Mouse (Mus musculus) midbrain, embryonic 15.5 days (tissue): ENCODE data around the gene Clstn2. TPM values are rescaled to one million over a fixed set of nuclear protein-coding genes. Genes with fewer than 3 reads are reported as not detected.

Experiments
- ATAC-seq: fragments of 200-750 bp; cut with Nextera tagmentation; replicated peaks from 2 replicates; pipeline ENCODE4 v1.8.0; 2017; ENCODE audit warnings: moderate TSS enrichment
- H3K27ac ChIP-seq: fragments of 300-500 bp; sonication (generic); 2 replicates; pipeline ENCODE4 v1.5.1; 2015; ENCODE audit warnings: mild to moderate bottlenecking, inconsistent platforms
- H3K27me3 ChIP-seq: fragments of 300-500 bp; sonication (generic); replicated peaks from 2 replicates; pipeline ENCODE4 v1.6.1; 2015; ENCODE audit warnings: inconsistent platforms
- H3K36me3 ChIP-seq: fragments of 300-500 bp; sonication (generic); replicated peaks from 2 replicates; pipeline ENCODE4 v1.6.1; 2015; ENCODE audit warnings: inconsistent platforms
- H3K4me1 ChIP-seq: fragments of 300-500 bp; sonication (generic); 2 replicates; pipeline ENCODE4 v1.6.1; 2015; ENCODE audit warnings: inconsistent platforms
- H3K4me2 ChIP-seq: fragments of 300-500 bp; sonication (generic); 2 replicates; pipeline ENCODE4 v1.6.1; 2015; ENCODE audit warnings: inconsistent platforms, mild to moderate bottlenecking, moderate library complexity
- H3K4me3 ChIP-seq: fragments of 300-500 bp; sonication (generic); 2 replicates; pipeline ENCODE4 v1.5.1; 2015; ENCODE audit warnings: mild to moderate bottlenecking, inconsistent platforms
- H3K9ac ChIP-seq: fragments of 300-500 bp; sonication (generic); 2 replicates; pipeline ENCODE4 v1.6.1; 2015; ENCODE audit warnings: mild to moderate bottlenecking, inconsistent platforms
- H3K9me3 ChIP-seq: fragments of 300-500 bp; sonication (generic); 2 replicates; pipeline ENCODE4 v1.6.1; 2016; ENCODE audit warnings: inconsistent platforms
- WGBS: fragments of 180-500 bp; shearing (Covaris S2); methylation state at CpG from one replicate; pipeline ENCODE4 v1.1.7; 2015; ENCODE audit warnings: mixed read lengths; 5-methylcytosine and 5-hydroxymethylcytosine counted together
- polyA plus RNA-seq: library from polyadenylated mRNA; unstranded; fragments of >200 nt; fragmentation: Nextera tagmentation; extraction: Ambion mirVana; gene quantifications from 2 replicates; pipeline ENCODE4 v1.2.1, GENCODE M21; 2015

Clstn2 gene
- polyA plus RNA-seq, 1 experiment from 2014 or later = 10.9 TPM

DNA sequence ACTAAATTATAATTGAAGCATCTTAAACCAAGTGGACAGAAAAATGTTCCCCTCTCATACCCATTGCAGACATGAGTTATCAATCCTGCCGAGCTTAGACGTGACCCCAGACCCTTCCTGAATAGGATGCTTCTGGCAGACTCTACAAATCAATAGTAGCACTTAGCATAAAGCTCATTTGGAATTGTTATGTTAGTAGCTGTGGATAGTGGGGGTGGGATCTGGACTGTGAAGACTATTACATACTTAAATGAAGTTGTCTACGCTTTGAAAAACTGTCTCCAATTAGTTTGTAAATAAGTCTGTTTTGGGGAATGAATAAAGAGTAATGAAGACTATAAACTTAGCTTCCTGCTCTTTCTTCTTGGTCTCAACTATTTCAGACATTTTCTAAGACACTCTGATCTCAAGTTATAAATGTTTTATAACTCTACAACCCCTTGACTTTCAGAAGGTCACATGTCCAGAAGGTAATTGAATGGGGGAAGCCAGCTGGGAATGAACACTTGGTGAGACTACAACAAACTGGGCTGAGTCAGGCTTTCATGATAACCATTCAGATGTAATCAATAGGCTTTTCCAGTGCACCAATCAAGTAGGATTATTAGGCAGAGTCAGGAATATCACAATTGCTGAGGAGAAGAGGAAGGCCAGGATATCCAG, 216.7 kb downstream of the Clstn2 start:
- no peak overlapping the region for H3K9ac ChIP-seq
- H3K4me2 ChIP-seq = no peak overlapping the region
- no peaks in the 10 kb centered on the region for H3K27me3 ChIP-seq
- no peaks in the 10 kb centered on the region for H3K9me3 ChIP-seq
- no peak overlapping the region for H3K4me3 ChIP-seq
- ATAC-seq = no peak
- no peaks in the 10 kb centered on the region for H3K4me1 ChIP-seq
- 71% methylated on average over 3 of the region's 3 CpGs for WGBS
- H3K36me3 ChIP-seq = no peaks in the 10 kb centered on the region
- no peak overlapping the region for H3K27ac ChIP-seq

DNA sequence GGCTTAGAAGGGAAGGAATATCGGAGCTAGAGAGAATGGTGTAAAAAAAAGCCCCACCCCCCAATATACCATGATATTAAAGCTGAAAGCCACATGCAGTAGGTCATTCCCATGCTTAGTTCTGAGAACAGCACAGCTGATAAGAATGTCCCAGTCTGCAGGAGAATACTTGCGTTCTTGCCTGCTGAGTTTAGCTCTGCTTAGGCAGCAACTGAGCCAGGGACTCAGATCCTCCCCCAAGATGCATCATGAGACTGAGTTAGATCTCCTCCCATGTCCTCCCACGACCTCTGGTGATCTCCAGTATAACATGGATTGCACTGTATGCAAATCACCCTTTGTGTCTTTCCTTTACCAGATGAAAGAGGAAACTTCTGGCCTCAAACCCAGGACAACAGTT, 219.8 kb downstream of the Clstn2 start:
- Histone ChIP-seq H3K9me3 (no peaks in the 10 kb centered on the region), H3K36me3 (no peaks in the 10 kb centered on the region), H3K4me3 (no peak overlapping the region), H3K4me1 (no peaks in the 10 kb centered on the region), H3K27ac (no peak overlapping the region), H3K4me2 (no peak overlapping the region), H3K27me3 (no peaks in the 10 kb centered on the region), H3K9ac (no peak overlapping the region)
- ATAC-seq = no peak
- 51% methylated on average over 3 of the region's 3 CpGs for WGBS

DNA sequence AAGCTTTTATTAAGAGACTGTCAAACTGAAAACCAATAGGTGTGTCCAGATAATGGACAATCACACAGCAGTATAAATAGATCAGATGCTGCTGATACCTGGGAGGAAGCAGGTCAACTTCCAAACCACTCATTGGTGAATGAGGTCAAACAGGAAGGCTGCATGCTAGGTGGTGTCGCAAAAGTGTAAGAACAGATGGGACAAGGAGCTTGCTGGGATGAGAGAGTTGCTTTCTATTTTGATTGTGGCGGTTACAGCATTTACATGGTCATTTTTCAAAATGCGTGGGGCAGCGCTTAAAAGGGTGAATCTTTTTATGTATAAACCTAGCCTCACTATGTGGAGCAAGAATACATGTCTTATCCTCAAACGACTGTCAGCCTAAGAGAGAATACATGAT, 225.9 kb downstream of the Clstn2 start:
- Histone ChIP-seq H3K9ac (no peak overlapping the region), H3K9me3 (no peaks in the 10 kb centered on the region), H3K36me3 (no peaks in the 10 kb centered on the region), H3K27ac (no peak overlapping the region), H3K4me1 (no peaks in the 10 kb centered on the region), H3K4me2 (no peak overlapping the region), H3K27me3 (no peaks in the 10 kb centered on the region), H3K4me3 (no peak overlapping the region)
- no peak for ATAC-seq
- 87% methylated on average over 5 of the region's 5 CpGs for WGBS

DNA sequence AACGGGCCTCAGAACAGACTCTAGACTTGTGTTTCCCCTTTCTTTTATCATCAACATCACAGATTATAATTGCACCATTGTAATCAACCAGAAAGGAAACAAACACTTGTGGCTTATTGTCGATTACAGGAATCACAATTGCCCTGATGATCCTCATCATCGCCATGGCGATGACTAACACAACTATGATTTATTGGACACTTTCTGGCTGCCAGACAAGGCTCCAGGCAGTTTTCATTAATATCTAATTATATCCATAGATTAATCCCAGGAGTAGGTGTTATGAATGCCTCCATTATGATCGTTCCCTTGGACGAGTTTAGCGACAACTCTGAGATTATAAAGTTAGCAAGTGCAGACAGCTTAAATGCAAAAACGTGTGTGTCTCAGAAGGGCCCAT, 239.3 kb downstream of the Clstn2 start:
- H3K9me3 ChIP-seq = no peaks in the 10 kb centered on the region
- no peak for ATAC-seq
- WGBS = 60% methylated on average over 8 of the region's 8 CpGs
- no peak overlapping the region for H3K27ac ChIP-seq
- no peak overlapping the region for H3K4me2 ChIP-seq
- H3K27me3 ChIP-seq = no peaks in the 10 kb centered on the region
- H3K36me3 ChIP-seq = no peaks in the 10 kb centered on the region
- no peaks in the 10 kb centered on the region for H3K4me1 ChIP-seq
- H3K9ac ChIP-seq = no peak overlapping the region
- no peak overlapping the region for H3K4me3 ChIP-seq

DNA sequence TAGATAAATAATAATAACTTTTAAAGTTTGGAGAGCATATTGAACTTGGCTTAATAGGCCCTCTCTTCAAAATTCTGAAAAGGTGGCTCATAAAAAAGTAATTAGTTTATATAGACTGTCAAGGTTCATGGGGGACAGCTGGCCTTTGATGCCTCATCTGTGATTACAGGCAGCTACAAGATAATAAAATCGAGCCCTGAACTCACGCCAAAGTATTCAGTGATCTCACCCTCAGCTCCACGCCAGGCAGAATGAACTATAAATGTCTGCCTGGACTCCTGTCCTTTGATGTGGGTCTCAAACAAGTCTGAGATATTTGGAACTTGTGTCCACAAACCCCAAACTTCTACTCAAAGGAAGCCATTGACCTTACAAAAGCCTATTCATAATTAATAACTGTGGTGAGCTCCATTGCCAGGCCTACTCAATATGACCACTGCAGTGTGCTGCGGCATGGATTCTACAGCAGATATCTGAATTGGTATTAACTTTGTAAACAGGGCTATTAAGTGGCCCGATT, 244.8 kb downstream of the Clstn2 start:
- H3K36me3 ChIP-seq = no peaks in the 10 kb centered on the region
- no peaks in the 10 kb centered on the region for H3K9me3 ChIP-seq
- no peak overlapping the region for H3K27ac ChIP-seq
- WGBS = 83% methylated on average over 5 of the region's 5 CpGs
- no peak overlapping the region for H3K4me3 ChIP-seq
- H3K9ac ChIP-seq = no peak overlapping the region
- H3K27me3 ChIP-seq = no peaks in the 10 kb centered on the region
- no peaks in the 10 kb centered on the region for H3K4me1 ChIP-seq
- no peak for ATAC-seq
- no peak overlapping the region for H3K4me2 ChIP-seq

DNA sequence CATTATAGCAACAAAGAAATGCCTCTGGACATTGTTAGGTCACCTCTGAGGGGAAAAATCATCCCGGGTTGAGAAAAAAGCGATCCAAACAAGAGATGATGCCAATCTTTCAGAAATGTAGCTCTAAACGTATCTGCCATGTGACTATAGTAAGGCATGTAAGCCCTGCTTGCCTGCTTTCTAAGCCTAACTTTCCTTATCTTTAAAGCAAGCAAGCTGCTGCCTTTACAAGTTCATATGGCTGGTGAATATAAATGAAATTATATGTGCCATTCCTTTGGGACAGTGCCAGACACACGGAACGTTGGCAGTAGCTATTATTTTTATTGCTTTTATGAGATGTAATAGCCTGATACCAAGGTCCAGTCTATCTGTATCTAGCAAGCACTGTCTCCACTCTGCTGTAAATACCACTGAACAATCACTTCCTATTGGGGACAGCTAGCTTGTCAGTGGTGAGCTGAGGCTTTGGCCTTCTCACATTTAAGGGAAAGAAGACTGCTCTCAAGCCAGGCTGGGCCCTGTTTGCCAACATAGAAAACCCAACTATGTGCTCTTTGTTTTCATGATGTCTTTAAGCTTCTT, 252.9 kb downstream of the Clstn2 start:
- H3K27me3 ChIP-seq = no peaks in the 10 kb centered on the region
- no peaks in the 10 kb centered on the region for H3K4me1 ChIP-seq
- no peak overlapping the region for H3K9ac ChIP-seq
- no peaks in the 10 kb centered on the region for H3K9me3 ChIP-seq
- H3K27ac ChIP-seq = no peak overlapping the region
- no peaks in the 10 kb centered on the region for H3K36me3 ChIP-seq
- no peak overlapping the region for H3K4me3 ChIP-seq
- WGBS = 77% methylated on average over 5 of the region's 5 CpGs
- no peak for ATAC-seq
- no peak overlapping the region for H3K4me2 ChIP-seq

DNA sequence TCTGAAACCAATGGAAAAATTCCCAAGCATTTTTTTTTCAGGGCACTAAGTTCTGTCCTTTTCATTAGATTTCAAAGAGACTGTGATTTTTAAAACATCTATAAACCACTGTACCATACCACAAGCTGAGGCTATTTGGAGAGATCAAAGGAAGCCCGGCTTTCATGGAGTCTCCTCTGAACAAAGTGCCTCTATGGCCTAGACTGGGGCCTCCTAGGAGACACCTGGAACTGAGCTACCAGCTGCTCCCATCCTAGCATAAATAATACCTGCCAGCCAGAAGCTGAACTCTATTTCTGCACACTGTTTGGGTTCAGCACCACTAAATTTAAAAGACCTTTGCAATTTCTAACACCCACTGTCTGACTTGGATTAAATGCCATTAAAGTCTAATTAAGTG, 257.2 kb downstream of the Clstn2 start:
- 76% methylated on average over 1 of the region's 1 CpGs for WGBS
- Histone ChIP-seq H3K4me3 (no peak overlapping the region), H3K4me2 (no peak overlapping the region), H3K36me3 (no peaks in the 10 kb centered on the region), H3K27me3 (no peaks in the 10 kb centered on the region), H3K9ac (no peak overlapping the region), H3K9me3 (no peaks in the 10 kb centered on the region), H3K4me1 (no peaks in the 10 kb centered on the region), H3K27ac (no peak overlapping the region)
- ATAC-seq = no peak

DNA sequence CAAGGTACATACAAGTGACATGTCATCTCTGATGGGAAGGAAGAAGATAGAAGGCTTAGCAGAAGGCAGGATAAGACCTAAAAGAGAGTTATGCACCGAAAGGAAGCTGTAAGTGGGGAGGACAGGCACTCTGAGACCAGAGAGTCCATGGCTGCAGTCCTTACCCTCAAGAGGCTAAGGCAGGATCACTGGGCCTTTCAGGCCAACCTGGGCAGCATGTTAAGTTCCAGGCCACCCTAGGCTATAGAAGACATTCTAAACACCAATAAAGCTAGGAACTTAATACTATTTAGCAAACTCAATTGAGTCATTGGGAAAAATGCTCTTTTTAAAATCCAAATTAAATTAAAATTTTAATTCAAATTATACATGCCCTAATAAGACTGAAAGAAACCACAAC, 258.0 kb downstream of the Clstn2 start:
- Histone ChIP-seq H3K9ac (no peak overlapping the region), H3K4me2 (no peak overlapping the region), H3K27me3 (no peaks in the 10 kb centered on the region), H3K4me1 (no peaks in the 10 kb centered on the region), H3K4me3 (no peak overlapping the region), H3K27ac (no peak overlapping the region), H3K36me3 (no peaks in the 10 kb centered on the region), H3K9me3 (no peaks in the 10 kb centered on the region)
- 89% methylated on average over 1 of the region's 1 CpGs for WGBS
- ATAC-seq = no peak

DNA sequence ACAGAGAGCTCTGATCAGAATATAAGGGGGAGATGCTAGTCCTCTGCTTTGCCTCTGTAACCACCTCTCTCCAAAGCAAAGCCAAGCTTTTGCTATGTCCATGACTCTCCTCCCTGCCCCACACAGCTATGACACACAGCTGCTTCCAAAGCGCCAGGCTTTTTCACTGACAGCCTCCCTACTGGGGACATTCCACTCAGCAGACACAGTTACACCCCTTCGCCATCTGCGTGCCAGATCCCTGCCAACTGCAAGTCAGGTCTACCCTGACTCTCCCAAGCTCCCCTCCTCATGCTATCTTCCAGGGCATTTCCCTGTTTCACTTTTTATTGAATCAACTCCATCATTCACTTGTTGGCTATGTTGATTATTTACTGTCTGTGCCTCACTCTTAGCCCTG, 259.1 kb downstream of the Clstn2 start:
- Histone ChIP-seq H3K27ac (no peak overlapping the region), H3K36me3 (no peaks in the 10 kb centered on the region), H3K27me3 (no peaks in the 10 kb centered on the region), H3K4me3 (no peak overlapping the region), H3K4me1 (no peaks in the 10 kb centered on the region), H3K9me3 (no peaks in the 10 kb centered on the region), H3K4me2 (no peak overlapping the region), H3K9ac (no peak overlapping the region)
- ATAC-seq = no peak
- WGBS = 81% methylated on average over 3 of the region's 3 CpGs

DNA sequence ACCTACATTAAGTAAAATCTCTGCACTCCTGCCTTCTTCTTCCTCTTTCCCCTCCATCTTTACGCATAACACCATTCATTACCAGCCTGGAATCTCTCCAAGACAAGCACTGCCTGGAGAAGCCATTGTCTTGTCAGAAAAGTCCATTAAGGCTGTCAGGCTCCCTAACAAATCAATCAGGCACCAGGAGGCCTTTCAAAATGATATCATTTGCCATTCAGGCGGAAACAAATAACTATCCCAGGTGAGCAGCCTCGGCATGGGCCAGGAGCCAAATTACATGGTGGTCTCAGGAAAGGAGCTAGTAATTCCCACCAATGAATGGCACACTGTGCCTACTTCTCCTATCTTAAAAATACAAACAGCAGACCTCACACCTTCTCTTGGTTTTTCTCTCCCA, 260.6 kb downstream of the Clstn2 start:
- H3K27ac ChIP-seq = no peak overlapping the region
- H3K4me2 ChIP-seq = no peak overlapping the region
- H3K9me3 ChIP-seq = no peaks in the 10 kb centered on the region
- no peaks in the 10 kb centered on the region for H3K27me3 ChIP-seq
- 48% methylated on average over 3 of the region's 3 CpGs for WGBS
- H3K36me3 ChIP-seq = no peaks in the 10 kb centered on the region
- no peak overlapping the region for H3K9ac ChIP-seq
- H3K4me3 ChIP-seq = no peak overlapping the region
- H3K4me1 ChIP-seq = no peaks in the 10 kb centered on the region
- no peak for ATAC-seq

DNA sequence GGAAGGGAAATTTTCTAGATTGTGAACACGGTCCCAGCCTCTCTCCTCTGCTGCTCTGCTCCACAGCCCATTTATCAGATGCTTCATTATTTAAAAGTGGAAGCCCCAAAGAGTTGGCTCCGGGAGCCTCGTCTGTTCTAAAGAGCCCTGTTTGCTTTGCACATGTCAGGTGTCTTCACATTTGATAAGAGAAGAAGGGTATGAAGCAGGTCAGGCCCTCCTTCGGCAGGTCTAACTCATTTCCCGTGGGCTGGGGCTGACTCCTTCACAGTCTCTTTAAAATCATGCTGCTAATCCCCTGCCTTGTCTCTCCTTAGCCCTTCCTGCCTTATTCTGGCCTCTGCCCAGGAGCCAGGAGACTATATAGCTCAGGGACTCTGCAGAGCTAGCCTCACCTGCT, 263.6 kb downstream of the Clstn2 start:
- no peaks in the 10 kb centered on the region for H3K36me3 ChIP-seq
- no peak overlapping the region for H3K4me2 ChIP-seq
- no peaks in the 10 kb centered on the region for H3K9me3 ChIP-seq
- 65% methylated on average over 5 of the region's 5 CpGs for WGBS
- H3K27ac ChIP-seq = no peak overlapping the region
- H3K4me1 ChIP-seq = no peaks in the 10 kb centered on the region
- no peaks in the 10 kb centered on the region for H3K27me3 ChIP-seq
- no peak overlapping the region for H3K9ac ChIP-seq
- ATAC-seq = no peak
- no peak overlapping the region for H3K4me3 ChIP-seq

DNA sequence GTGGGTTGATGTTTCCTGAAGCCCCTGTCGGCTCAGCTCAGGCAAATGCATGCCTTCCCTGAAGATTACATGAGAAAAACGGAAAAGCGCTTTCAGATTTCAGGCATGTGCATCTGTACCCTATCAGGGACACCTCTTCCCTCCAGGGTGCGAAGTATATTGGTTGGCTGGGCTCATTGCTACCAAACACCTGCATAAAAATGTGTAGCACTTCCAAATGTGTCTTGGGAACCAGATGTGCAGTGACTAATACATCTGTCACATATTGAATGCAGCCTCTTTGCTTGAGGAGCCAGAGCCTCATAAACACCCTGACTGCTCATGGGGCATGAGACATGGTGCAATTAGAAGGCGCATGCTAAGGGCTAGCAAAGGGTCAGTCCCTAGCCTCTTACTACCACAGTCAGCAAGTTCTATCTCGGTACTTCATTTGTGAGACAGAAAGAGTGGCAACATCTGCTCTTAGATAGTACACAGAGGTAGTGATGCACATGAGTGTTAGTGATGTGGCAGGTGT, 267.7 kb downstream of the Clstn2 start:
- Histone ChIP-seq H3K4me1 (no peaks in the 10 kb centered on the region), H3K27me3 (no peaks in the 10 kb centered on the region), H3K4me2 (no peak overlapping the region), H3K36me3 (no peaks in the 10 kb centered on the region), H3K9ac (no peak overlapping the region), H3K4me3 (no peak overlapping the region), H3K9me3 (no peaks in the 10 kb centered on the region), H3K27ac (no peak overlapping the region)
- WGBS = 89% methylated on average over 6 of the region's 6 CpGs
- no peak for ATAC-seq

DNA sequence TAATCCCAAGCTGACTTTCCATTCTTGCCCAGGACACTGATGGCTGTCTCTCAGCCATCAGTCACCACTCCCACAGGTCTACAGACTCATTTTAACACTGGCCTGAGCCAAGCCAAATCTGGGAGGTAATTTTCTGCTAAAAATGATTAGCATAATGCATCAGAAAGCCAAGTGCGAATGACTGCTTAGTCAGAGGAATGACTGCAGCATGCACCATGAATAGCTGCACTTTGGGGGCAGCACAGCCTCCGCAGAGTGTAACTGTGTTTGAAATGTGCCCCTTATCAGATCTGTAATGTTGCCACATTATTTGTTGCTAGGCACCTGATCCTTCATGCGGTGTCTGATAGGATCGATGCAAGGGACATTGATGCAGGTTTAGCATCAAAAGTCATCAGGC, 269.9 kb downstream of the Clstn2 start:
- Histone ChIP-seq H3K9me3 (no peaks in the 10 kb centered on the region), H3K9ac (no peak overlapping the region), H3K4me1 (no peaks in the 10 kb centered on the region), H3K27me3 (no peaks in the 10 kb centered on the region), H3K27ac (no peak overlapping the region), H3K4me2 (no peak overlapping the region), H3K36me3 (no peaks in the 10 kb centered on the region), H3K4me3 (no peak overlapping the region)
- WGBS = 65% methylated on average over 4 of the region's 4 CpGs
- no peak for ATAC-seq
